Mouse (Mus musculus) liver, embryonic 14.5 days (tissue): ENCODE measurements around the gene Eps8. TPM values are rescaled to one million over a fixed set of nuclear protein-coding genes. Genes with fewer than 3 reads are reported as not detected.

Experiments used
- ATAC-seq: fragments of 200-750 bp; cut with Nextera tagmentation; 2 replicates; pipeline ENCODE4 v1.8.0; 2017; ENCODE audit warnings: moderate number of reproducible peaks, mild to moderate bottlenecking, moderate library complexity; ENCODE audit not compliant: insufficient read depth
- DNase-seq, 3 experiments: peaks; one replicate each; pipeline ENCODE4 v3.0.0-alpha.2; 2012 to 2013; ENCODE audit warnings: low read depth in 3 of 3, low spot score in 3 of 3
- H3K27ac ChIP-seq: fragments of 300-500 bp; sonication (generic); 2 replicates; pipeline ENCODE4 v1.5.1; 2014; ENCODE audit warnings: moderate library complexity, mild to moderate bottlenecking, control low read depth, inconsistent platforms
- H3K27me3 ChIP-seq: fragments of 300-500 bp; sonication (generic); 2 replicates; pipeline ENCODE4 v1.6.1; 2014; ENCODE audit warnings: mild to moderate bottlenecking, low read length, moderate library complexity; ENCODE audit not compliant: control insufficient read depth, insufficient read depth
- H3K36me3 ChIP-seq: fragments of 300-500 bp; sonication (generic); replicated peaks from 2 replicates; pipeline ENCODE4 v1.6.1; 2014; ENCODE audit warnings: low read depth; ENCODE audit not compliant: control insufficient read depth, insufficient read depth
- H3K4me1 ChIP-seq, 2 experiments: fragments of 200-500 bp in 1 of 2; fragments of 300-500 bp in 1 of 2; sonication (generic) in 1 of 2; replicated peaks; 2 replicates each; pipeline ENCODE4 v1.6.1; 2012 to 2014; ENCODE audit warnings: antibody characterized with exemption in 1 of 2, inconsistent platforms in 1 of 2, low read length in 1 of 2; ENCODE audit not compliant: control insufficient read depth in 2 of 2, insufficient read depth in 2 of 2
- H3K4me2 ChIP-seq: fragments of 300-500 bp; sonication (generic); 2 replicates; pipeline ENCODE4 v1.6.1; 2014; ENCODE audit warnings: low read depth, mild to moderate bottlenecking, control low read depth, moderate library complexity
- H3K4me3 ChIP-seq, 2 experiments: fragments of 200-500 bp in 1 of 2; fragments of 300-500 bp in 1 of 2; sonication (generic) in 1 of 2; 2 replicates each; pipeline ENCODE4 v1.5.1; 2012 to 2014; ENCODE audit warnings: low read depth in 2 of 2, low read length in 2 of 2, mild to moderate bottlenecking in 2 of 2, control low read depth in 1 of 2, inconsistent platforms in 1 of 2, moderate library complexity in 1 of 2; ENCODE audit not compliant: insufficient read depth in 1 of 2
- H3K9ac ChIP-seq: fragments of 300-500 bp; sonication (generic); replicated peaks from 2 replicates; pipeline ENCODE4 v1.6.1; 2014; ENCODE audit warnings: mild to moderate bottlenecking, control low read depth, moderate library complexity
- H3K9me3 ChIP-seq: fragments of 300-500 bp; sonication (generic); 2 replicates; pipeline ENCODE4 v1.6.1; 2016; ENCODE audit warnings: low read length, mixed read lengths; ENCODE audit not compliant: control insufficient read depth
- CTCF ChIP-seq: IDR thresholded peaks from 2 replicates; pipeline ENCODE4 v1.5.1; 2016; ENCODE audit warnings: antibody characterized with exemption, low read depth, control low read depth
- EP300 ChIP-seq: IDR thresholded peaks from 2 replicates; pipeline ENCODE4 v1.6.1; 2016; ENCODE audit warnings: antibody characterized with exemption, low read depth
- WGBS: fragments of 180-500 bp; shearing (Covaris S2); extraction: QIAGEN DNeasy Blood & Tissue Kit; methylation state at CpG from one replicate; pipeline ENCODE4 v1.1.7; 2014; ENCODE audit not compliant: insufficient replicate concordance; 5-methylcytosine and 5-hydroxymethylcytosine counted together
- polyA plus RNA-seq, 2 experiments: library from polyadenylated mRNA; depleted of rRNA in 1 of 2; stranded (reverse) in 1 of 2; unstranded in 1 of 2; fragments of >200 nt; fragmentation: Nextera tagmentation in 1 of 2; extraction: Ambion mirVana in 1 of 2; gene quantifications; 2 replicates each; pipeline versions ENCODE4 v1.2.1 to v1.2.3; 2012 to 2014

Eps8 gene
- polyA plus RNA-seq, 2 experiments, result 0.42 to 1.4 TPM

DNA sequence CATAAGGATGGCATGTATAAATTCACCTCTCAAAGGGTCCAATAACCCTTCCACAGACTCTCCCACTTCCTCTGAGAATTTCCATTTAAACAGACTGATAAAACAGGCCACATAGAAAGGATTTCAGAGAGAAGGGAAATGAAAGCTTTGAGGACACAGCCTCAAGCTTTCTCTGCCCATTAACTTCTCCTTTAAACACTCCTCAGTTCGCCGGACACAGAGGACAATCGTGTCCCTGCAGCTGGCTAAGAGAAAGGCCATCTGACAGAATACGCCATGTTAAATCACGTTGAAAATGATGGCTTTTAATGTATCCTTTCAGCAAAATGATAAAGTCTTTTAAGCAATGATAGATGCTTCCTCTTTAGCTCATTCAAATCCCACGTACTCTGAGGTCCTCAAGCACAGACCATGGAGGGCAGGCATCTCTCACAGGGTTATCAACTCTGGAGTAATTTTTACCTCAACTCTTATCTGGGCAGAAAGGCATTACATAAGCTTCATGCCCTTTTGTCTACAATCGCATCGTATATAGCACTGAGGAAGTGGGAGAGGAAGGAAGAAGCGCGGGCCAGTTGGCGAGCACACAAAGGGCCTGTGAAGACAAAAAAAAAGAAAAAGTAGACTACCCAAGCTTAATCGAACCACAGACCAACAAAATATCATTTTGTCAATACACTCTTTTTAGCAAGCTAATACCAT lies 77.9 kb downstream of the Eps8 start:
- H3K4me3 ChIP-seq, result no peak overlapping the region
- no peaks in the 10 kb centered on the region for H3K36me3 ChIP-seq
- H3K9me3 ChIP-seq, result no peaks in the 10 kb centered on the region
- H3K4me1 ChIP-seq, result peaks cover 0 to 11% of the 10 kb centered on the region in 2 experiments; a peak in 1 of 4 replicates
- DNase-seq (no peak), ATAC-seq (no peak)
- no peak overlapping the region for H3K27ac ChIP-seq
- 22% methylated on average over 12 of the region's 12 CpGs for WGBS
- H3K27me3 ChIP-seq, result no peaks in the 10 kb centered on the region
- H3K4me2 ChIP-seq, result no peak overlapping the region
- H3K9ac ChIP-seq, result no peak overlapping the region
- no peak for TF ChIP-seq CTCF
- TF ChIP-seq EP300, result no peak

GRCm38 (mm10) chr6:137576091-137576490 lies 78.6 kb downstream of the Eps8 start:
- H3K4me3 ChIP-seq, result no peak overlapping the region
- no peak for ATAC-seq
- no peaks in the 10 kb centered on the region for H3K27me3 ChIP-seq
- no peak overlapping the region for H3K4me2 ChIP-seq
- no peak overlapping the region for H3K27ac ChIP-seq
- DNase-seq, result no peak
- H3K9ac ChIP-seq, result no peak overlapping the region
- H3K4me1 ChIP-seq, result peaks cover 0 to 11% of the 10 kb centered on the region in 2 experiments; a peak in 1 of 4 replicates
- 59% methylated on average over 4 of the region's 4 CpGs for WGBS
- H3K9me3 ChIP-seq, result no peaks in the 10 kb centered on the region
- no peak for TF ChIP-seq EP300
- TF ChIP-seq CTCF, result no peak
- H3K36me3 ChIP-seq, result no peaks in the 10 kb centered on the region

DNA sequence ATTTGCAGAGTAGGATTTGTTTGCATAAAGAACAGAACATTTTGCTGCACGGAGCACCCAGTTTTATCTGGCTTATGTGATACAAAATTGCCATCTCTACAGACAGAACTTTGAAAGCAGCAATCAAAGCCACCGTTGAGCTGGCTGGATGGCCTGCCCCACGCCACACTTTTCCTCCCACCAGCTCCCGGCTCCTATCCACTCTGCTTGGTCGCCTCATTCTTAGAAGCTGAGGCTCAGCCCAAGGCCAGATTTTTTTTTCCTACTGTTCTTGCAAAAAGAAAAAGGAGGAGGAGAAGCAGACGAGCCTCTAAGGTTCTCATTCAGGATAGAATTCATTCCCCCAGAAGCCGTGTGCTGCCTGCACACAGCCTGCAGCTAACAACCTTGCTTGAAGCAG lies 80.8 kb downstream of the Eps8 start:
- Histone ChIP-seq H3K27ac (no peak overlapping the region), H3K4me3 (no peak overlapping the region), H3K9me3 (no peaks in the 10 kb centered on the region), H3K9ac (no peak overlapping the region), H3K4me2 (no peak overlapping the region), H3K27me3 (no peaks in the 10 kb centered on the region), H3K36me3 (no peaks in the 10 kb centered on the region), H3K4me1 (peaks cover 0 to 11% of the 10 kb centered on the region in 2 experiments; a peak in 1 of 4 replicates)
- no peak for DNase-seq
- WGBS, result 69% methylated on average over 7 of the region's 7 CpGs
- no peak for TF ChIP-seq CTCF
- no peak for TF ChIP-seq EP300
- no peak for ATAC-seq

DNA sequence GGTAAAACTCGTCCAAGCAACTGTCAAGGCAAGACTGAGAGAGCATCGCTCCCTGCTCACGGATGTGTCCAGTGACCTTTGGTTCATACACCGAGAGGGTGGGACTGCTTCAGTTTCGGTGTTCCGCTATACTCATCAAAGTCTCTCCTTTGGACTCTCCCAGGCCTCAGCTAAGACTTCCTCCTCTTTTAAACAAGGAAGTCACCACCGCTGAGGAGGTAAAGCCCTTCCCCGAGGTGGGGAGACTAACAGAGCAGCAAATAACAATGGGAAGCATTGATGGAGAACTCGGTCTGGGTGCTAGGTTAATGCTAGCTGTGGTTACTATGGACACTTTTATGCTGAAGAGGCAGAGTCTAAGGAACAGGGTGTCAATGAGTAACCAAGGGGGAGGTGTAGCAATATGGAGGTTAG lies 84.0 kb downstream of the Eps8 start:
- H3K9me3 ChIP-seq, result no peaks in the 10 kb centered on the region
- no peak for DNase-seq
- no peak overlapping the region for H3K4me2 ChIP-seq
- no peak overlapping the region for H3K27ac ChIP-seq
- no peak overlapping the region for H3K4me3 ChIP-seq
- WGBS, result 57% methylated on average over 9 of the region's 9 CpGs
- no peaks in the 10 kb centered on the region for H3K27me3 ChIP-seq
- no peak for TF ChIP-seq CTCF
- no peak for TF ChIP-seq EP300
- no peak for ATAC-seq
- no peaks in the 10 kb centered on the region for H3K36me3 ChIP-seq
- peaks cover 0 to 5% of the 10 kb centered on the region in 2 experiments; a peak in 1 of 4 replicates for H3K4me1 ChIP-seq
- H3K9ac ChIP-seq, result no peak overlapping the region

GRCm38 (mm10) chr6:137570019-137570418 lies 84.7 kb downstream of the Eps8 start:
- H3K36me3 ChIP-seq, result no peaks in the 10 kb centered on the region
- DNase-seq (no peak), ATAC-seq (no peak)
- no peak overlapping the region for H3K4me2 ChIP-seq
- no peak overlapping the region for H3K4me3 ChIP-seq
- peaks cover 0 to under 1% of the 10 kb centered on the region in 2 experiments; a peak in 1 of 4 replicates for H3K4me1 ChIP-seq
- no peak overlapping the region for H3K27ac ChIP-seq
- no peaks in the 10 kb centered on the region for H3K27me3 ChIP-seq
- no peaks in the 10 kb centered on the region for H3K9me3 ChIP-seq
- no peak overlapping the region for H3K9ac ChIP-seq
- TF ChIP-seq CTCF, result no peak
- TF ChIP-seq EP300, result no peak
- WGBS, result 73% methylated on average over 5 of the region's 5 CpGs
